Mouse (Mus musculus): ENCODE measurements around the gene Epha2. TPM values are rescaled to one million over a fixed set of nuclear protein-coding genes. Genes with fewer than 3 reads are reported as not detected.
A peak's percentile ranks its signal among the peaks of the same experiment; 100 is the strongest.

Epha2 gene
- polyA plus RNA-seq, 1 experiment from 2014 or later: 0.21 TPM

- Histone ChIP-seq H3K4me2 (ENCODE audit: low read depth, low read length) (no peak overlapping the region), H3K9ac (replicated peaks; ENCODE audit: low read depth, low read length) (no peak overlapping the region), H3K27me3 (ENCODE audit: control insufficient read depth, insufficient read depth, low read length) (no peaks in the 10 kb centered on the region), H3K4me1 (ENCODE audit: control insufficient read depth, insufficient read depth, low read length) (peaks cover 18% of the 10 kb centered on the region), H3K4me3 (ENCODE audit: low read depth, low read length) (no peak overlapping the region), H3K9me3 (ENCODE audit: control insufficient read depth, low read length) (no peaks in the 10 kb centered on the region), H3K36me3 (ENCODE audit: control insufficient read depth, insufficient read depth, low read length) (no peaks in the 10 kb centered on the region), H3K27ac (ENCODE audit: low read depth, low read length) (no peak overlapping the region)
- ATAC-seq (ENCODE audit: low read depth): no peak
- WGBS: 67% methylated on average over 12 of the region's 12 CpGs
These were observed 17.7 kb upstream of the Epha2 start for GRCm38 (mm10) chr4:141283176-141283878.

GRCm38 (mm10) chr4:141283879-141284411, 17.1 kb upstream of the Epha2 start:
- no peak overlapping the region for H3K4me2 ChIP-seq (ENCODE audit: low read depth, low read length)
- WGBS: 13% methylated on average over 8 of the region's 8 CpGs
- no peak; the same call in 1 of the 2 replicates for ATAC-seq (ENCODE audit: low read depth)
- peaks cover 20% of the 10 kb centered on the region for H3K4me1 ChIP-seq (ENCODE audit: control insufficient read depth, insufficient read depth, low read length)
- no peak overlapping the region for H3K27ac ChIP-seq (ENCODE audit: low read depth, low read length)
- H3K27me3 ChIP-seq (ENCODE audit: control insufficient read depth, insufficient read depth, low read length): no peaks in the 10 kb centered on the region
- no peak overlapping the region for H3K4me3 ChIP-seq (ENCODE audit: low read depth, low read length)
- H3K9ac ChIP-seq (replicated peaks; ENCODE audit: low read depth, low read length): no peak overlapping the region
- H3K36me3 ChIP-seq (ENCODE audit: control insufficient read depth, insufficient read depth, low read length): no peaks in the 10 kb centered on the region
- H3K9me3 ChIP-seq (ENCODE audit: control insufficient read depth, low read length): no peaks in the 10 kb centered on the region

GRCm38 (mm10) chr4:141284486-141284885, 16.6 kb upstream of the Epha2 start:
- 66% methylated on average over 3 of the region's 3 CpGs for WGBS
- Histone ChIP-seq H3K27me3 (ENCODE audit: control insufficient read depth, insufficient read depth, low read length) (no peaks in the 10 kb centered on the region; the same call in 1 of the 2 replicates), H3K36me3 (ENCODE audit: control insufficient read depth, insufficient read depth, low read length) (no peaks in the 10 kb centered on the region)

GRCm38 (mm10) chr4:141285128-141285527, 15.9 kb upstream of the Epha2 start:
- Histone ChIP-seq H3K27ac (ENCODE audit: low read depth, low read length) (no peak overlapping the region), H3K9me3 (ENCODE audit: control insufficient read depth, low read length) (no peaks in the 10 kb centered on the region), H3K27me3 (ENCODE audit: control insufficient read depth, insufficient read depth, low read length) (no peaks in the 10 kb centered on the region; the same call in 1 of the 2 replicates), H3K4me1 (ENCODE audit: control insufficient read depth, insufficient read depth, low read length) (peaks cover 20% of the 10 kb centered on the region), H3K9ac (replicated peaks; ENCODE audit: low read depth, low read length) (no peak overlapping the region), H3K4me3 (ENCODE audit: low read depth, low read length) (no peak overlapping the region), H3K36me3 (ENCODE audit: control insufficient read depth, insufficient read depth, low read length) (no peaks in the 10 kb centered on the region), H3K4me2 (ENCODE audit: low read depth, low read length) (no peak overlapping the region)
- WGBS: 15% methylated on average over 8 of the region's 8 CpGs
- ATAC-seq (ENCODE audit: low read depth): no peak

More at GRCm38 (mm10) chr4:141284486-141284885, 16.6 kb upstream of the Epha2 start:
- H3K9me3 ChIP-seq (ENCODE audit: control insufficient read depth, low read length): no peaks in the 10 kb centered on the region
- H3K27ac ChIP-seq (ENCODE audit: low read depth, low read length): no peak overlapping the region
- no peak overlapping the region for H3K4me2 ChIP-seq (ENCODE audit: low read depth, low read length)
- peaks cover 20% of the 10 kb centered on the region for H3K4me1 ChIP-seq (ENCODE audit: control insufficient read depth, insufficient read depth, low read length)
- no peak overlapping the region for H3K9ac ChIP-seq (replicated peaks; ENCODE audit: low read depth, low read length)
- no peak overlapping the region for H3K4me3 ChIP-seq (ENCODE audit: low read depth, low read length)
- no peak for ATAC-seq (ENCODE audit: low read depth)

GRCm38 (mm10) chr4:141286860-141287517, 14.1 kb upstream of the Epha2 start:
- no peak for ATAC-seq (ENCODE audit: low read depth)
- H3K4me3 ChIP-seq (ENCODE audit: low read depth, low read length): no peak overlapping the region
- WGBS: 9% methylated on average over 20 of the region's 20 CpGs
- peaks cover 26% of the 10 kb centered on the region for H3K4me1 ChIP-seq (ENCODE audit: control insufficient read depth, insufficient read depth, low read length)
- H3K4me2 ChIP-seq (ENCODE audit: low read depth, low read length): no peak overlapping the region
- H3K27me3 ChIP-seq (ENCODE audit: control insufficient read depth, insufficient read depth, low read length): peaks cover under 1% of the 10 kb centered on the region; the same call in 1 of the 2 replicates
- no peak overlapping the region for H3K9ac ChIP-seq (replicated peaks; ENCODE audit: low read depth, low read length)
- H3K27ac ChIP-seq (ENCODE audit: low read depth, low read length): no peak overlapping the region
- H3K36me3 ChIP-seq (ENCODE audit: control insufficient read depth, insufficient read depth, low read length): no peaks in the 10 kb centered on the region
- no peaks in the 10 kb centered on the region for H3K9me3 ChIP-seq (ENCODE audit: control insufficient read depth, low read length)

- Histone ChIP-seq H3K36me3 (ENCODE audit: control insufficient read depth, insufficient read depth, low read length) (no peaks in the 10 kb centered on the region), H3K9me3 (ENCODE audit: control insufficient read depth, low read length) (no peaks in the 10 kb centered on the region), H3K4me2 (ENCODE audit: low read depth, low read length) (no peak overlapping the region), H3K4me1 (ENCODE audit: control insufficient read depth, insufficient read depth, low read length) (peaks cover 26% of the 10 kb centered on the region), H3K4me3 (ENCODE audit: low read depth, low read length) (no peak overlapping the region), H3K9ac (replicated peaks; ENCODE audit: low read depth, low read length) (no peak overlapping the region), H3K27ac (ENCODE audit: low read depth, low read length) (no peak overlapping the region), H3K27me3 (ENCODE audit: control insufficient read depth, insufficient read depth, low read length) (peaks cover 6% of the 10 kb centered on the region; the same call in 1 of the 2 replicates)
- no peak for ATAC-seq (ENCODE audit: low read depth)
- WGBS: 16% methylated on average over 15 of the region's 15 CpGs
These were observed 13.5 kb upstream of the Epha2 start for GRCm38 (mm10) chr4:141287518-141288004.

- Histone ChIP-seq H3K36me3 (ENCODE audit: control insufficient read depth, insufficient read depth, low read length) (no peaks in the 10 kb centered on the region), H3K27ac (ENCODE audit: low read depth, low read length) (no peak overlapping the region), H3K9ac (replicated peaks; ENCODE audit: low read depth, low read length) (no peak overlapping the region), H3K9me3 (ENCODE audit: control insufficient read depth, low read length) (no peaks in the 10 kb centered on the region), H3K27me3 (ENCODE audit: control insufficient read depth, insufficient read depth, low read length) (peaks cover 6% of the 10 kb centered on the region; the same call in 1 of the 2 replicates), H3K4me3 (ENCODE audit: low read depth, low read length) (no peak overlapping the region), H3K4me1 (ENCODE audit: control insufficient read depth, insufficient read depth, low read length) (peaks cover 26% of the 10 kb centered on the region), H3K4me2 (ENCODE audit: low read depth, low read length) (no peak overlapping the region)
- WGBS: 25% methylated on average over 8 of the region's 8 CpGs
- ATAC-seq (ENCODE audit: low read depth): no peak
These were observed 12.9 kb upstream of the Epha2 start for GRCm38 (mm10) chr4:141288152-141288551.

- Histone ChIP-seq H3K36me3 (ENCODE audit: control insufficient read depth, insufficient read depth, low read length) (no peaks in the 10 kb centered on the region), H3K4me2 (ENCODE audit: low read depth, low read length) (peak overlapping the region; percentile 72), H3K4me3 (ENCODE audit: low read depth, low read length) (peak overlapping the region; percentile 32), H3K9ac (replicated peaks; ENCODE audit: low read depth, low read length) (peak overlapping the region; percentile 52), H3K4me1 (ENCODE audit: control insufficient read depth, insufficient read depth, low read length) (peaks cover 19% of the 10 kb centered on the region), H3K27ac (ENCODE audit: low read depth, low read length) (no peak overlapping the region), H3K9me3 (ENCODE audit: control insufficient read depth, low read length) (no peaks in the 10 kb centered on the region), H3K27me3 (ENCODE audit: control insufficient read depth, insufficient read depth, low read length) (peaks cover 12% of the 10 kb centered on the region; the same call in 1 of the 2 replicates)
- 1% methylated on average over 43 of the region's 47 CpGs for WGBS
- ATAC-seq (ENCODE audit: low read depth): no peak
These were observed 9.3 kb upstream of the Epha2 start for GRCm38 (mm10) chr4:141291571-141292375.
